Mouse (Mus musculus) MEL (cell line): Measurements from ENCODE around the gene Zbtb18. TPM values are rescaled to one million over a fixed set of nuclear protein-coding genes. Genes with fewer than 3 reads are reported as not detected.

Source experiments
- DNase-seq: peaks from one replicate; pipeline ENCODE4 v3.0.0; 2011; ENCODE audit warnings: low read depth, low spot score
- H3K27ac ChIP-seq: 2 replicates; pipeline ENCODE4 v1.5.1; 2012; ENCODE audit warnings: low read depth, mild to moderate bottlenecking, control low read depth, low read length, moderate library complexity; ENCODE audit not compliant: control insufficient read depth
- H3K27me3 ChIP-seq, 2 experiments: fragments of 150-350 bp in 1 of 2; sonication (generic) in 1 of 2; 2 replicates each; pipeline ENCODE4 v1.6.1; 2012; ENCODE audit warnings: low read length in 2 of 2, mild to moderate bottlenecking in 2 of 2, improper control_type of control experiment in 1 of 2, moderate library complexity in 1 of 2; ENCODE audit not compliant: insufficient read depth in 2 of 2, control insufficient read depth in 1 of 2
- H3K36me3 ChIP-seq, 2 experiments: 2 replicates each; pipeline ENCODE4 v1.6.1; 2012 to 2014; ENCODE audit warnings: low read length in 2 of 2, improper control_type of control experiment in 1 of 2, inconsistent platforms in 1 of 2, mild to moderate bottlenecking in 1 of 2; ENCODE audit not compliant: insufficient read depth in 2 of 2, control insufficient read depth in 1 of 2
- H3K4me1 ChIP-seq, 2 experiments: fragments of 150-350 bp in 1 of 2; sonication (generic) in 1 of 2; 2 replicates each; pipeline ENCODE4 v1.6.1; 2012; ENCODE audit warnings: low read length in 2 of 2, improper control_type of control experiment in 1 of 2, mild to moderate bottlenecking in 1 of 2; ENCODE audit not compliant: insufficient read depth in 2 of 2, control insufficient read depth in 1 of 2
- H3K4me3 ChIP-seq, 2 experiments: fragments of 150-350 bp in 1 of 2; sonication (generic) in 1 of 2; 2 replicates each; pipeline ENCODE4 v1.5.1; 2012; ENCODE audit warnings: low read depth in 2 of 2, low read length in 2 of 2, mild to moderate bottlenecking in 2 of 2, moderate library complexity in 2 of 2, control low read depth in 1 of 2, improper control_type of control experiment in 1 of 2; ENCODE audit not compliant: control insufficient read depth in 1 of 2, insufficient read depth in 1 of 2
- H3K79me2 ChIP-seq: 2 replicates; pipeline ENCODE4 v1.6.1; 2012; ENCODE audit warnings: mild to moderate bottlenecking, low read length, moderate library complexity; ENCODE audit not compliant: control insufficient read depth, poor library complexity, insufficient read depth
- H3K9ac ChIP-seq: 2 replicates; pipeline ENCODE4 v1.6.1; 2012; ENCODE audit warnings: low read depth, mild to moderate bottlenecking, control low read depth, low read length, moderate library complexity; ENCODE audit not compliant: control insufficient read depth, poor library complexity, severe bottlenecking
- H3K9me3 ChIP-seq: fragments of 150-350 bp; sonication (generic); replicated peaks from 2 replicates; pipeline ENCODE4 v1.6.1; 2012; ENCODE audit warnings: mild to moderate bottlenecking, low read length, improper control_type of control experiment, moderate library complexity; ENCODE audit not compliant: insufficient read depth
- E2F4 ChIP-seq: IDR thresholded peaks from 2 replicates; pipeline ENCODE4 v1.6.1; 2011; ENCODE audit warnings: low read depth, low read length, improper control_type of control experiment, borderline replicate concordance
- EP300 ChIP-seq, 2 experiments: IDR thresholded peaks; 2 replicates each; pipeline ENCODE4 v1.6.1; 2011; ENCODE audit warnings: improper control_type of control experiment in 2 of 2, low read length in 2 of 2, low read depth in 1 of 2, mild to moderate bottlenecking in 1 of 2
- GATA1 ChIP-seq: IDR thresholded peaks from 2 replicates; pipeline ENCODE4 v1.6.1; 2011; ENCODE audit warnings: low read depth, low read length, improper control_type of control experiment
- HCFC1 ChIP-seq: IDR thresholded peaks from 2 replicates; pipeline ENCODE4 v1.6.1; 2012; ENCODE audit warnings: low read depth, mild to moderate bottlenecking, inconsistent platforms, low read length, improper control_type of control experiment, moderate library complexity
- JUND ChIP-seq: IDR thresholded peaks from 2 replicates; pipeline ENCODE4 v1.6.1; 2011; ENCODE audit warnings: low read depth, mild to moderate bottlenecking, improper control_type of control experiment, low read length
- KAT2A ChIP-seq: conservative IDR thresholded peaks from 2 replicates; pipeline ENCODE4 v1.6.1; 2012; ENCODE audit warnings: low read depth, low read length, improper control_type of control experiment, inconsistent platforms
- MAX ChIP-seq: IDR thresholded peaks from 2 replicates; pipeline ENCODE4 v1.6.1; 2011; ENCODE audit warnings: low read length, improper control_type of control experiment
- MYB ChIP-seq: IDR thresholded peaks from 2 replicates; pipeline ENCODE4 v1.6.1; 2011; ENCODE audit warnings: mild to moderate bottlenecking, low read depth, low read length, improper control_type of control experiment
- MYC ChIP-seq: IDR thresholded peaks from 2 replicates; pipeline ENCODE4 v1.6.1; 2011; ENCODE audit warnings: low read depth, mild to moderate bottlenecking, low read length, improper control_type of control experiment, moderate library complexity
- POLR2AphosphoS5 ChIP-seq: IDR thresholded peaks from 2 replicates; pipeline ENCODE4 v1.6.1; 2012; ENCODE audit warnings: low read depth, borderline replicate concordance, mild to moderate bottlenecking, inconsistent platforms, low read length, moderate library complexity, mixed read lengths
- RAD21 ChIP-seq: IDR thresholded peaks from 2 replicates; pipeline ENCODE4 v1.6.1; 2011; ENCODE audit warnings: mild to moderate bottlenecking, low read depth, low read length, improper control_type of control experiment
- SMC3 ChIP-seq: IDR thresholded peaks from 2 replicates; pipeline ENCODE4 v1.6.1; 2011; ENCODE audit warnings: low read depth, low read length, improper control_type of control experiment
- TAL1 ChIP-seq: IDR thresholded peaks from 2 replicates; pipeline ENCODE4 v1.6.1; 2012; ENCODE audit warnings: mild to moderate bottlenecking, inconsistent platforms, low read length, moderate library complexity, mixed read lengths
- TBP ChIP-seq: IDR thresholded peaks from 2 replicates; pipeline ENCODE4 v1.8.0; 2011; ENCODE audit warnings: low read depth, low read length, improper control_type of control experiment
- TCF12 ChIP-seq: IDR thresholded peaks from 2 replicates; pipeline ENCODE4 v1.6.1; 2014; ENCODE audit warnings: low read depth, mild to moderate bottlenecking, inconsistent platforms, low read length, improper control_type of control experiment, moderate library complexity
- USF2 ChIP-seq, 2 experiments: IDR thresholded peaks; 2 replicates each; pipeline ENCODE4 v1.6.1; 2011 to 2012; ENCODE audit warnings: improper control_type of control experiment in 2 of 2, low read length in 2 of 2, borderline replicate concordance in 1 of 2, inconsistent platforms in 1 of 2, low read depth in 1 of 2, mild to moderate bottlenecking in 1 of 2; ENCODE audit not compliant: insufficient read depth in 1 of 2
- ZC3H11A ChIP-seq: IDR thresholded peaks from 2 replicates; pipeline ENCODE4 v1.6.1; 2012; ENCODE audit warnings: low read depth, mild to moderate bottlenecking, inconsistent platforms, low read length, improper control_type of control experiment
- ZKSCAN1 ChIP-seq: IDR thresholded peaks from 2 replicates; pipeline ENCODE4 v1.6.1; 2012; ENCODE audit warnings: low read depth, mild to moderate bottlenecking, inconsistent platforms, low read length, improper control_type of control experiment, moderate library complexity
- polyA plus RNA-seq, 2 experiments: library from polyadenylated mRNA; stranded (reverse) in 1 of 2; unstranded in 1 of 2; fragments of >175 nt in 1 of 2; fragments of >200 nt in 1 of 2; gene quantifications; 2 replicates each; pipeline versions ENCODE4 v1.2.1 to v1.2.4; 2012; ENCODE audit warnings: low replicate concordance in 2 of 2, low read depth in 1 of 2; ENCODE audit not compliant: insufficient read length in 2 of 2, insufficient read depth in 1 of 2, missing spikeins in 1 of 2
- total RNA-seq: library from RNA; depleted of rRNA; stranded (reverse); fragments of 300-350 nt; gene quantifications from 2 replicates; pipeline ENCODE4 v1.2.3, GENCODE M21; 2012

Gene Zbtb18
- total and polyA plus RNA-seq, 3 experiments = 15.6 to 23.8 TPM; not detected in 1

DNA sequence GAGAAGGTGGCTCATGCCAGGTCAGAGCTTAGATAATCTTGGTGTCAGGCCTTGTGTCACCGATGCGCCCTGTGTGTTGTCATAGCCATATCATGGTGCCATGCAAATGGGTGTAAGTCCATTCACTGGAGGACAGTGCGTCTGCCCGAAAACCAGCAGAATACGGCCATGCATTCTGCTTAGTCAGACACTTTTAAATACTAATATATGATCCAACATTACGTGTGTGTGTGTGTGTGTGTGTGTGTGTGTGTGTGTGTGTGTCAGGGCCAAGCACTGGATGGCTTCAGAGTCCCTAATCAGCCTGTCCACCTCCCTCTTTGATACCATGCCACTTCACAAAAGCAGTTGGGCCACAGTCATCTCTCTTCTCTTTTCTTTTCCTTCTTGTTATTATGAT is 15.8 kb downstream of the Zbtb18 start:
- Histone ChIP-seq H3K4me3 (no peak overlapping the region), H3K36me3 (no peaks in the 10 kb centered on the region), H3K79me2 (no peaks in the 10 kb centered on the region), H3K9me3 (no peaks in the 10 kb centered on the region), H3K4me1 (no peaks in the 10 kb centered on the region), H3K27me3 (peaks cover 0 to 3% of the 10 kb centered on the region in 2 experiments; a peak in 2 of 4 replicates), H3K27ac (no peak overlapping the region), H3K9ac (no peak overlapping the region)
- DNase-seq = no peak
- TF ChIP-seq KAT2A = no peak
- TF ChIP-seq TAL1 = no peak
- TF ChIP-seq USF2 (IDR thresholded peaks at IDR 0.05; ENCODE audit: borderline replicate concordance in 1 of 2, insufficient read depth in 1 of 2, low read depth in 1 of 2, low read length in 2 of 2) = no peak
- no peak for TF ChIP-seq EP300 (IDR thresholded peaks at IDR 0.05; ENCODE audit: low read depth in 1 of 2, low read length in 2 of 2)
- no peak for TF ChIP-seq MYC
- no peak for TF ChIP-seq ZKSCAN1
- no peak for TF ChIP-seq RAD21
- TF ChIP-seq TCF12 = no peak
- TF ChIP-seq GATA1 = no peak
- no peak for TF ChIP-seq MAX
- no peak for TF ChIP-seq E2F4
- no peak for TF ChIP-seq TBP
- no peak for TF ChIP-seq ZC3H11A
- TF ChIP-seq MYB = no peak
- TF ChIP-seq SMC3 = no peak
- no peak for TF ChIP-seq JUND
- no peak for TF ChIP-seq POLR2AphosphoS5

DNA sequence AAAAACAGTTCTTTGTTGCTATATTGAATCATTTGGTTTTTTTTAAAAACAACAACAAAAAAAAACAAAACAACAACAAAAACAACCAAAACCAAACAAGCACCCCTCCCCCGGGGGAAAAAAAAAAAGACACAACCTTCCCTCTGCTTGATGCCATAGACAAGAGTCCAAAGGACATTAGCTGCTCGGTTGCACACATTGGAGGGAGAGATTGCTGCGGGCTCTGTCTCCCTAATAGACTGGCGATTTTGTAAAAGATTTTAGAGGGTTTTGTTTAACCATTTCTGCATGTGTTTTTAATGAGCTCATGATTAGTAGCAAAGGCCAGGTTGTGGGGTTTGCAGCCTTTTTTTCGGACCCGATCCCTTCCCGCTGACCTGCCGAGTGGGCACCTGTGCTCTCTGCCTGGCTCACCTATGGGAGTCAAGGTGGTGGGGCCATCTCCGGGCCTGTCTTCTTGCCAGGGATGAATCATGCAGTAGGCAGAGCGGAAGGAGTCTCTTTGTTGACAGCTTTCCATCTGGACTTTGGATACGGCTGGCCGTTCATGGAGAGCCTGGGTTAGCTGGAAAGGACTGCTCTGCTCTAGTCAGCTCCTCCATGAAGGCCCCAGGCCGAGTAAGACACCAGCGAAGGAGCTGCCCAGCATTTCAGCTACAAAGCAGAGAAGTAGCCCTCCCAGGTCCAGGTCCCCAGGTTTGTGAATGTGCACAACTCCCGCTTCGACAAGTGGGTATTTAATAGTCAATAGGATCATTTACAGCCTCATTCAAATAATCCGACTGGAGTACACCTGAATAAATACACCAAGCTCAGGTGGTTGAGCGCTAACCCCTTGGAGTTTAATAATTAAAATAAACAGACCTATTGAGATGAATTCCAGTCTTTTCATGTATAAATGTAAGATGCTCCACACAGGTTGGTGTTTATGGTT is 16.6 kb downstream of the Zbtb18 start:
- Histone ChIP-seq H3K27ac (no peak overlapping the region), H3K27me3 (peaks cover 0 to 3% of the 10 kb centered on the region in 2 experiments; a peak in 2 of 4 replicates), H3K79me2 (no peaks in the 10 kb centered on the region), H3K36me3 (no peaks in the 10 kb centered on the region), H3K4me3 (no peak overlapping the region), H3K4me1 (no peaks in the 10 kb centered on the region), H3K9ac (no peak overlapping the region), H3K9me3 (no peaks in the 10 kb centered on the region)
- no peak for DNase-seq
- no peak for TF ChIP-seq HCFC1
